ENCODE assay signal across 9 mouse cellular contexts in genomic region chr13:53236434-53237401, GRCm38 (mm10). TPM values are rescaled to one million over a fixed set of nuclear protein-coding genes. Genes with fewer than 3 reads are reported as not detected.
DNase-seq lines count a peak whose midpoint lies in the region; ATAC-seq and TF ChIP-seq lines count a peak whose summit lies in the region.
"Had no signal": no experiment of that assay in that cellular context is flagged by ENCODE, and none has a peak within 500 bp of the region (broad histone marks: within the 10 kb centered on the region; RNA-seq: fewer than 3 reads in every experiment).

No protein-coding gene starts in this region.

- H3K4me3 ChIP-seq in kidney, postnatal 0 days (replicated peaks; ENCODE audit: low read depth, low read length), result no peak overlapping the region
- no peak overlapping the region for H3K4me3 ChIP-seq in embryonic facial prominence, embryonic 13.5 days
- no peak overlapping the region for H3K4me3 ChIP-seq in hindbrain, embryonic 15.5 days
- no peak overlapping the region for H3K4me3 ChIP-seq in liver, postnatal 0 days (ENCODE audit: low read depth, low read length)
- H3K4me3 ChIP-seq: myocyte had no signal

- no peak overlapping the region for H3K27ac ChIP-seq in kidney, postnatal 0 days
- H3K27ac ChIP-seq in embryonic facial prominence, embryonic 13.5 days, result peak overlapping the region; percentile 75
- peak overlapping the region; percentile 2; the same call in 1 of the 2 replicates for H3K27ac ChIP-seq in hindbrain, embryonic 15.5 days (replicated peaks)
- H3K27ac ChIP-seq in liver, postnatal 0 days (ENCODE audit: low read depth), result no peak overlapping the region

- H3K9ac ChIP-seq in kidney, postnatal 0 days (ENCODE audit: low read depth, low read length), result no peak overlapping the region
- H3K9ac ChIP-seq in embryonic facial prominence, embryonic 13.5 days, result peak overlapping the region; percentile 36
- no peak overlapping the region for H3K9ac ChIP-seq in hindbrain, embryonic 15.5 days
- no peak overlapping the region for H3K9ac ChIP-seq in liver, postnatal 0 days (replicated peaks)

- WGBS in kidney, postnatal 0 days, result 33% methylated on average over 18 of the region's 18 CpGs
- 23% methylated on average over 18 of the region's 18 CpGs for WGBS in embryonic facial prominence, embryonic 13.5 days
- WGBS in hindbrain, embryonic 15.5 days, result 40% methylated on average over 18 of the region's 18 CpGs
- WGBS in liver, postnatal 0 days (ENCODE audit: insufficient replicate concordance), result 52% methylated on average over 18 of the region's 18 CpGs

- ATAC-seq in kidney, postnatal 0 days (replicated peaks; ENCODE audit: low FRiP score, low read depth), result 0 out of 2 replicates have a peak, but pooled peaks have one; percentile 35
- peak; percentile 22; the same call in 1 of the 2 replicates for ATAC-seq in embryonic facial prominence, embryonic 13.5 days (ENCODE audit: insufficient number of reproducible peaks, insufficient read depth, low FRiP score, low TSS enrichment, low read depth)
- ATAC-seq in hindbrain, embryonic 15.5 days (ENCODE audit: low FRiP score, low read depth), result peak; percentile 51
- no peak for ATAC-seq in megakaryocyte, adult 5-6 weeks (ENCODE audit: poor library complexity, severe bottlenecking)
- ATAC-seq in liver, postnatal 0 days, result no peak

- H3K36me3 ChIP-seq in kidney, postnatal 0 days (ENCODE audit: insufficient read depth, low read length), result no peaks in the 10 kb centered on the region
- peaks cover 11% of the 10 kb centered on the region for H3K36me3 ChIP-seq in embryonic facial prominence, embryonic 13.5 days
- no peaks in the 10 kb centered on the region for H3K36me3 ChIP-seq in hindbrain, embryonic 15.5 days
- no peaks in the 10 kb centered on the region for H3K36me3 ChIP-seq in liver, postnatal 0 days (replicated peaks; ENCODE audit: insufficient read depth, low read length)

- peaks cover 15% of the 10 kb centered on the region for H3K4me1 ChIP-seq in kidney, postnatal 0 days (replicated peaks; ENCODE audit: insufficient read depth, low read length)
- H3K4me1 ChIP-seq in embryonic facial prominence, embryonic 13.5 days, result peaks cover 71% of the 10 kb centered on the region
- H3K4me1 ChIP-seq in hindbrain, embryonic 15.5 days (replicated peaks), result peaks cover 24% of the 10 kb centered on the region
- H3K4me1 ChIP-seq in liver, postnatal 0 days (ENCODE audit: insufficient read depth), result no peaks in the 10 kb centered on the region

- no peaks in the 10 kb centered on the region for H3K9me3 ChIP-seq in kidney, postnatal 0 days (replicated peaks; ENCODE audit: low read length)
- peaks cover 11% of the 10 kb centered on the region; the same call in 1 of the 2 replicates for H3K9me3 ChIP-seq in embryonic facial prominence, embryonic 13.5 days
- no peaks in the 10 kb centered on the region for H3K9me3 ChIP-seq in hindbrain, embryonic 15.5 days
- H3K9me3 ChIP-seq in liver, postnatal 0 days (ENCODE audit: low read length), result no peaks in the 10 kb centered on the region

- no peak for TF ChIP-seq CTCF in kidney, postnatal 0 days (IDR thresholded peaks at IDR 0.05; ENCODE audit: low read depth)
- TF ChIP-seq CTCF in liver, postnatal 0 days (IDR thresholded peaks at IDR 0.05; ENCODE audit: low read depth), result no peak

- DNase-seq in kidney, postnatal 0 days (ENCODE audit: low spot score), result peak; percentile 58
- no peak for DNase-seq in kidney, postnatal 25 days
- DNase-seq in ovary, adult 18-20 months (ENCODE audit: low spot score), result peak; percentile 58
- DNase-seq in thymus, postnatal 0 days (ENCODE audit: low spot score), result no peak
- no peak for DNase-seq in liver, postnatal 0 days

- no peak overlapping the region for H3K4me2 ChIP-seq in kidney, postnatal 0 days (ENCODE audit: low read length)
- H3K4me2 ChIP-seq in embryonic facial prominence, embryonic 13.5 days, result peak overlapping the region; percentile 42
- no peak overlapping the region for H3K4me2 ChIP-seq in hindbrain, embryonic 15.5 days
- H3K4me2 ChIP-seq in liver, postnatal 0 days (ENCODE audit: low read depth, low read length), result no peak overlapping the region

- TF ChIP-seq EP300 in liver, postnatal 0 days (IDR thresholded peaks at IDR 0.05; ENCODE audit: low read depth), result no peak

- H3K27me3 ChIP-seq in kidney, postnatal 0 days (ENCODE audit: insufficient read depth, low read length), result no peaks in the 10 kb centered on the region
- no peaks in the 10 kb centered on the region; the same call in none of the 2 replicates for H3K27me3 ChIP-seq in embryonic facial prominence, embryonic 13.5 days
- H3K27me3 ChIP-seq in hindbrain, embryonic 15.5 days, result no peaks in the 10 kb centered on the region
- H3K27me3 ChIP-seq in liver, postnatal 0 days (ENCODE audit: insufficient read depth, low read length), result 0 out of 2 replicates have a peak, but pooled peaks cover 6% of the 10 kb centered on the region

RNA-seq across cellular contexts. Expression of gene Ror2, which starts 49.2 kb away (rescaled TPM):
- polyA plus RNA-seq in kidney, postnatal 0 days (2015; fragmentation: Nextera tagmentation; extraction: Ambion mirVana), result 6.3 and 7.4 TPM in 2 replicates
- 25.8 and 27.4 TPM in 2 replicates for polyA plus RNA-seq in embryonic facial prominence, embryonic 13.5 days (2015; fragmentation: Nextera tagmentation; extraction: Ambion mirVana)
- 3.3 and 3.8 TPM in 2 replicates for polyA plus RNA-seq in hindbrain, embryonic 15.5 days (2015; fragmentation: Nextera tagmentation; extraction: Ambion mirVana)
- total RNA-seq in megakaryocyte, adult 5-6 weeks (2015), result not detected in 2 replicates
- total RNA-seq in megakaryocyte, adult 5-6 weeks (2017), result not detected in 2 replicates
- 0.61 and 0.80 TPM in 2 replicates for polyA plus RNA-seq in thymus, postnatal 0 days (2015; fragmentation: Nextera tagmentation; extraction: Ambion mirVana)
- polyA plus RNA-seq in liver, postnatal 0 days (2015; fragmentation: Nextera tagmentation; extraction: Ambion mirVana), result 0.05 and 0.18 TPM in 2 replicates

Comparison
In these comparisons a context has a peak if more than half of its experiments do, and no peak if none do; other contexts are left out.
1. DNase-seq: peak in kidney, postnatal 0 days (single experiment) and ovary, adult 18-20 months (single experiment); none in kidney, postnatal 25 days (0 of 2), thymus, postnatal 0 days (single experiment) and liver, postnatal 0 days (single experiment).
2. ATAC-seq: peak in kidney, postnatal 0 days (single experiment), embryonic facial prominence, embryonic 13.5 days (single experiment) and hindbrain, embryonic 15.5 days (single experiment); none in megakaryocyte, adult 5-6 weeks (single experiment) and liver, postnatal 0 days (single experiment).
3. H3K27ac ChIP-seq: peak in embryonic facial prominence, embryonic 13.5 days (single experiment) and hindbrain, embryonic 15.5 days (single experiment); none in kidney, postnatal 0 days (single experiment) and liver, postnatal 0 days (single experiment).